Mouse (Mus musculus): ENCODE measurements at regions not wholly inside any gene's neighbourhood (a gene's known extent, or its start where the extent isn't known, plus 50 kb on each side); places are given as distances from the start of the nearest gene placed in this dataset.

GRCm38 (mm10) chr2:6263565-6263964 lies 50.7 kb upstream of the Echdc3 start:
- H3K27me3 ChIP-seq (replicated peaks) = no peaks in the 10 kb centered on the region
- H3K27ac ChIP-seq (replicated peaks) = no peak overlapping the region
- WGBS = 80% methylated on average over 4 of the region's 4 CpGs
- no peak overlapping the region for H3K4me3 ChIP-seq
- ATAC-seq (ENCODE audit: extremely low read depth, insufficient number of reproducible peaks, low FRiP score, low TSS enrichment) = no peak
- H3K4me2 ChIP-seq = no peak overlapping the region
- H3K4me1 ChIP-seq = peaks cover 47% of the 10 kb centered on the region
- no peak overlapping the region for H3K9ac ChIP-seq
- 0 out of 2 replicates have a peak, but pooled peaks cover 7% of the 10 kb centered on the region for H3K9me3 ChIP-seq
- H3K36me3 ChIP-seq = no peaks in the 10 kb centered on the region

GRCm38 (mm10) chr2:6264085-6264783 lies 51.4 kb upstream of the Echdc3 start:
- H3K4me2 ChIP-seq = no peak overlapping the region
- H3K9me3 ChIP-seq = 0 out of 2 replicates have a peak, but pooled peaks cover 7% of the 10 kb centered on the region
- H3K4me1 ChIP-seq = peaks cover 47% of the 10 kb centered on the region
- H3K36me3 ChIP-seq = no peaks in the 10 kb centered on the region
- H3K27ac ChIP-seq (replicated peaks) = 0 out of 2 replicates have a peak overlapping the region, but pooled peaks have one; percentile 36
- H3K9ac ChIP-seq = no peak overlapping the region
- no peaks in the 10 kb centered on the region for H3K27me3 ChIP-seq (replicated peaks)
- ATAC-seq (ENCODE audit: extremely low read depth, insufficient number of reproducible peaks, low FRiP score, low TSS enrichment) = no peak
- H3K4me3 ChIP-seq = no peak overlapping the region
- WGBS = 39% methylated on average over 8 of the region's 8 CpGs

GRCm38 (mm10) chr2:6265117-6265516 lies 52.3 kb upstream of the Echdc3 start:
- Histone ChIP-seq H3K4me3 (no peak overlapping the region), H3K4me2 (no peak overlapping the region), H3K36me3 (no peaks in the 10 kb centered on the region), H3K9me3 (0 out of 2 replicates have a peak, but pooled peaks cover 7% of the 10 kb centered on the region), H3K27me3 (replicated peaks) (no peaks in the 10 kb centered on the region), H3K4me1 (peaks cover 47% of the 10 kb centered on the region), H3K9ac (no peak overlapping the region), H3K27ac (replicated peaks) (0 out of 2 replicates have a peak overlapping the region, but pooled peaks have one; percentile 12)
- 46% methylated on average over 3 of the region's 3 CpGs for WGBS
- ATAC-seq (ENCODE audit: extremely low read depth, insufficient number of reproducible peaks, low FRiP score, low TSS enrichment) = no peak

DNA sequence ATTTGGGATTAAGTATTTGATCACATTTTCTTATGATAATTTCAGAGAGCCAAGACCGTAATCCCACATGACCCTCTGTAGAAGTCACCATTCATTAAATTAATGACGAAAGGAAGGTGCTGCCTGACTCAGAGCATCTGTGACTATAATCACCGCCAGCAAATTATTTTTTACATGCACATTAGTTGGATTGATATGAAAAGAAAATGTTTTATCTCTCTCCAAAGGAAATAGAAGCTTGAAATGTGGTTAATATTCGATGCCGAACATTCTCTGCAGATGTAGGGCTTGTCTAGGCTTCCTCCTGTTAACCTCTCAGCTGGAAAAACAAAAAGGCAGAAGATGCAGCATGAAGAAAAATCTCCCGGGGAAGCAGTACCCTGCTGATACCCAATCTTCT lies 54.2 kb upstream of the Echdc3 start:
- Histone ChIP-seq H3K4me1 (peaks cover 37% of the 10 kb centered on the region), H3K36me3 (no peaks in the 10 kb centered on the region), H3K4me3 (no peak overlapping the region), H3K4me2 (peak overlapping the region; percentile 55), H3K9me3 (0 out of 2 replicates have a peak, but pooled peaks cover 7% of the 10 kb centered on the region), H3K9ac (peak overlapping the region; percentile 58), H3K27ac (replicated peaks) (peak overlapping the region; percentile 65), H3K27me3 (replicated peaks) (no peaks in the 10 kb centered on the region)
- 59% methylated on average over 6 of the region's 6 CpGs for WGBS
- ATAC-seq (ENCODE audit: extremely low read depth, insufficient number of reproducible peaks, low FRiP score, low TSS enrichment) = no peak

- Histone ChIP-seq H3K27me3 (replicated peaks) (no peaks in the 10 kb centered on the region), H3K27ac (replicated peaks) (peak overlapping the region; percentile 65), H3K9me3 (0 out of 2 replicates have a peak, but pooled peaks cover 7% of the 10 kb centered on the region), H3K4me1 (peaks cover 39% of the 10 kb centered on the region), H3K4me3 (no peak overlapping the region), H3K9ac (peak overlapping the region; percentile 58), H3K4me2 (peak overlapping the region; percentile 55), H3K36me3 (no peaks in the 10 kb centered on the region)
- peak; percentile 32; the same call in 1 of the 2 replicates for ATAC-seq (ENCODE audit: extremely low read depth, insufficient number of reproducible peaks, low FRiP score, low TSS enrichment)
- 17% methylated on average over 9 of the region's 9 CpGs for WGBS
These were observed 54.7 kb upstream of the Echdc3 start for GRCm38 (mm10) chr2:6267537-6267936.

GRCm38 (mm10) chr2:6272514-6272913 lies 50.0 kb upstream of the Usp6nl start:
- ATAC-seq (ENCODE audit: extremely low read depth, insufficient number of reproducible peaks, low FRiP score, low TSS enrichment) = no peak; the same call in 1 of the 2 replicates
- Histone ChIP-seq H3K27me3 (replicated peaks) (no peaks in the 10 kb centered on the region), H3K9ac (no peak overlapping the region), H3K4me3 (no peak overlapping the region), H3K36me3 (no peaks in the 10 kb centered on the region), H3K4me2 (no peak overlapping the region), H3K4me1 (peaks cover 29% of the 10 kb centered on the region), H3K27ac (replicated peaks) (peak overlapping the region; percentile 39; the same call in 1 of the 2 replicates), H3K9me3 (no peaks in the 10 kb centered on the region)
- 75% methylated on average over 2 of the region's 2 CpGs for WGBS
